Mouse (Mus musculus) fibroblast of lung, adult 2 months (primary cell): Measurements from ENCODE around the gene Eef1akmt1.
A peak's percentile ranks its signal among the peaks of the same experiment; 100 is the strongest.

Source experiments
- DNase-seq: peaks from one replicate; pipeline ENCODE4 v3.0.0-alpha.2; 2011; ENCODE audit warnings: low read depth

The Eef1akmt1 gene

GRCm38 (mm10) chr14:57524671-57525387 is 46.6 kb downstream of the Eef1akmt1 start, which contains the start of gene Il17d:
Gene Il17d (plus strand): TSS chr14:57524777.
- no peak for DNase-seq

- no peak for DNase-seq
Measured at GRCm38 (mm10) chr14:57523762-57524161, 47.6 kb downstream of the Eef1akmt1 start.

GRCm38 (mm10) chr14:57517001-57517400 is 54.4 kb downstream of the Eef1akmt1 start:
- no peak for DNase-seq

GRCm38 (mm10) chr14:57515156-57515762 is 56.2 kb downstream of the Eef1akmt1 start:
- DNase-seq = no peak

GRCm38 (mm10) chr14:57509554-57509953 is 61.9 kb downstream of the Eef1akmt1 start:
- peak; percentile 49 for DNase-seq

- no peak for DNase-seq
Measured at GRCm38 (mm10) chr14:57503729-57504128, 67.7 kb downstream of the Eef1akmt1 start.
